Mouse (Mus musculus) left cerebral cortex, adult 2 months (tissue): ENCODE data around the gene Lrch1. TPM values are rescaled to one million over a fixed set of nuclear protein-coding genes. Genes with fewer than 3 reads are reported as not detected.

ENCODE experiments used
- DNase-seq, 2 experiments: peaks; one replicate each; pipeline ENCODE4 v3.0.0; 2021 to 2022; ENCODE audit warnings: low spot score in 2 of 2, mixed read lengths in 1 of 2; ENCODE audit errors: extremely low spot score in 1 of 2
- H3K27ac ChIP-seq: fragments of 200-600 bp; 2 replicates; pipeline ENCODE4 v1.8.1; 2022
- H3K4me3 ChIP-seq: fragments of 200-600 bp; 2 replicates; pipeline ENCODE4 v1.8.1; 2022
- CTCF ChIP-seq: fragments of 200-600 bp; IDR thresholded peaks from 2 replicates; pipeline ENCODE4 v1.8.1; 2022; ENCODE audit warnings: antibody characterized with exemption, mild to moderate bottlenecking, moderate library complexity
- intact Hi-C: fragments of 180-260 bp; cut with DNase I; formaldehyde crosslinking; loops from one replicate; pipeline ENCODE4 v1.15.1; 2025
- total RNA-seq, 2 experiments: library from RNA; stranded (reverse); gene quantifications; 2 replicates each; pipeline ENCODE4 v1.2.3; 2021

Lrch1 gene
- total RNA-seq, 2 experiments from 2014 or later, result 14.8 to 16.3 TPM

- TF ChIP-seq CTCF, result no peak
These were observed 107.3 kb downstream of the Lrch1 start for GRCm38 (mm10) chr14:74840328-74840727.

GRCm38 (mm10) chr14:74838816-74839215, 108.9 kb downstream of the Lrch1 start:
- no peak for DNase-seq
- intact Hi-C loops, result no loop called here
- no peak overlapping the region for H3K27ac ChIP-seq
- H3K4me3 ChIP-seq, result no peak overlapping the region
- no peak for TF ChIP-seq CTCF

More at GRCm38 (mm10) chr14:74840328-74840727, 107.3 kb downstream of the Lrch1 start:
- no peak for DNase-seq
- intact Hi-C loops, result no loop called here
- H3K27ac ChIP-seq, result no peak overlapping the region
- no peak overlapping the region for H3K4me3 ChIP-seq

GRCm38 (mm10) chr14:74835010-74835409, 112.7 kb downstream of the Lrch1 start:
- intact Hi-C loops, result no loop called here
- Histone ChIP-seq H3K27ac (no peak overlapping the region), H3K4me3 (no peak overlapping the region)
- no peak for DNase-seq
- no peak for TF ChIP-seq CTCF

GRCm38 (mm10) chr14:74834215-74834614, 113.5 kb downstream of the Lrch1 start:
- TF ChIP-seq CTCF, result no peak
- intact Hi-C loops, result no loop called here
- H3K27ac ChIP-seq, result no peak overlapping the region
- no peak for DNase-seq
- H3K4me3 ChIP-seq, result no peak overlapping the region

GRCm38 (mm10) chr14:74831653-74832052, 116.0 kb downstream of the Lrch1 start:
- intact Hi-C loops, result no loop called here
- TF ChIP-seq CTCF, result no peak
- Histone ChIP-seq H3K4me3 (no peak overlapping the region), H3K27ac (no peak overlapping the region)
- no peak for DNase-seq

- TF ChIP-seq CTCF, result no peak
- no peak overlapping the region for H3K27ac ChIP-seq
- H3K4me3 ChIP-seq, result no peak overlapping the region
- intact Hi-C loops, result no loop called here
- no peak for DNase-seq
These were observed 116.6 kb downstream of the Lrch1 start for GRCm38 (mm10) chr14:74831050-74831449.

- intact Hi-C loops, result no loop called here
- TF ChIP-seq CTCF, result no peak
- no peak for DNase-seq
- no peak overlapping the region for H3K4me3 ChIP-seq
- no peak overlapping the region for H3K27ac ChIP-seq
These were observed 117.1 kb downstream of the Lrch1 start for GRCm38 (mm10) chr14:74830591-74830990.

GRCm38 (mm10) chr14:74822757-74823680, 124.7 kb downstream of the Lrch1 start:
- DNase-seq, result no peak
- intact Hi-C loops, result no loop called here
- Histone ChIP-seq H3K4me3 (no peak overlapping the region), H3K27ac (no peak overlapping the region)
- TF ChIP-seq CTCF, result no peak

- TF ChIP-seq CTCF, result no peak
- no peak for DNase-seq
- no peak overlapping the region for H3K27ac ChIP-seq
- intact Hi-C loops, result no loop called here
- H3K4me3 ChIP-seq, result no peak overlapping the region
These were observed 125.6 kb downstream of the Lrch1 start for GRCm38 (mm10) chr14:74822048-74822447.

- intact Hi-C loops, result no loop called here
These were observed 127.4 kb downstream of the Lrch1 start for GRCm38 (mm10) chr14:74820180-74820813.

GRCm38 (mm10) chr14:74816705-74817104, 131.0 kb downstream of the Lrch1 start:
- Histone ChIP-seq H3K4me3 (no peak overlapping the region), H3K27ac (no peak overlapping the region)
- no peak for DNase-seq
- intact Hi-C loops, result no loop called here
- no peak for TF ChIP-seq CTCF

More at GRCm38 (mm10) chr14:74820180-74820813, 127.4 kb downstream of the Lrch1 start:
- DNase-seq, result no peak
- no peak overlapping the region for H3K27ac ChIP-seq
- no peak overlapping the region for H3K4me3 ChIP-seq
- TF ChIP-seq CTCF, result no peak
